Mouse (Mus musculus): ENCODE data around the gene Dctpp1.

GRCm38 (mm10) chr7:127223515-127224478, 36.7 kb downstream of the Dctpp1 start:
- no peak for TF ChIP-seq GATA1 (IDR thresholded peaks at IDR 0.05; ENCODE audit: borderline replicate concordance, low read length)
- no peak for TF ChIP-seq FLI1 (IDR thresholded peaks at IDR 0.05; ENCODE audit: low read length)

Measured in megakaryocyte, embryonic 14.5 days (primary cell).